Mouse (Mus musculus) retina, adult 2 months (tissue): ENCODE results near the gene Cenpp.
A peak's percentile ranks its signal among the peaks of the same experiment; 100 is the strongest.

Source experiments
- DNase-seq: peaks from one replicate; pipeline ENCODE4 v3.0.0-alpha.2; 2012; ENCODE audit warnings: low read depth, low spot score

The Cenpp gene

DNA sequence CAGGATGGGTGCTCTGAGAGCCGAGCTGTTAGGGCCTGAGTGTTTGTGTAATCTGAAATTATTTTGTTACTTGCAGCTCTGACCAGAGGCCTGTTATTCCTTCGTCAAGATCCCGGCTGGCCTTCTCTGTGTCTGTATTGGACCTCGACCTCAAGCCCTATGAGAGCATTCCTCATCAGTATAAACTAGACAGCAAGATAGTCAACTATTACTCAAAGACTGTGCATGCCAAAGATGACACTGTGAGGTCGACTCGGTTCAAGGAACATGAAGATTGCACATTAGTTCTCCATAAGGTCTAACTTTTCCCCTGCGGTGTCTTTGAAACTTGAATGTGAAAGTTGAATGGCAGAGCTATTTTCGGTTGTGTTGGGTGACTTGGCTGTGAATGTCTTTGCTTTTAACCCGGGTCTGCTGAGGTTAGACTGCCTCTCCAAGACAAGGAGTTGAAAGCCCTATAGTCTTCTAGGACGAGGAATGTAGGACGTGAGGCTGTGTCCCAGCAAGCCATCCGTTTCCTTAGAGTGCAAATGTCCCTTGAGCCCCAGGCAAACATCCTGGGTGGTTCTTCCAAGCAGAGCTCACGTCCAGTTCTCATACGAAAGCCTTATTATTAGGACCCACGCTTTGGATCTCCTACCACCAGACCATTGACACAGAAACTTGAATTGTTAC lies 191.0 kb downstream of the Cenpp start:
- DNase-seq, result no peak

DNA sequence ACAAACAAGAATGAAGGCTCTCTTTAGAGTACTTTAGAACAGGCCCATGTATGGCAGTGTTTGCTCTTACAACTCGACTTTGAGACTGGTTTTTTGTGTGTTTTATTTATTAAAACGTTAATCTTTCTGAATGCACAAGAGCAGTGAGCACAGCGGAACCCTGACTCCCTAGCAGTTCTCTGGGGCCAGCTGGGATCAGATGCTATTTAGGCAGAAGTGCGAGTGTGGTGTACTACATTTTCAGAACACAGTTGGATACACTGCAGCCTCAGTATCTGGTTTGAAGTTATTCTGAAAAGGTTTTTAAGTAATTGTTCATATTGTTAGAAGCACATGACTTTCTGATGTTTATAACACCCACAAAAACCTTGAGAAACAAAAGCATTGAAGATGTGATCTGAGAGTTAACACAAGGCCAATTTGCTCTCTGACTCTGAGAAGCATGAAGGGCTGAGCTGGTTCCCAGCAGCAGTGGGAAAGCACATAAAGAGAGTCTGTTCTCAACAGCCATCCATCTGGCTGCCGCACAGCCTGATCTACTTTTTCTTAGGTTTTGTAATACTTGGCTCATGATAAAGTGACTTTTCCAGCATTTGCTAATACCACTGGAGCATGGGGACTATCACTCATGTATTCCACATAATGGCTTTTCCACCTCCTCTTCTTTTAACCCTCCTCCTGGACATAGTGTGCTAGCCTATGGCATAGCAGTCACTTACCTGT lies 191.7 kb downstream of the Cenpp start:
- DNase-seq, result no peak

DNA sequence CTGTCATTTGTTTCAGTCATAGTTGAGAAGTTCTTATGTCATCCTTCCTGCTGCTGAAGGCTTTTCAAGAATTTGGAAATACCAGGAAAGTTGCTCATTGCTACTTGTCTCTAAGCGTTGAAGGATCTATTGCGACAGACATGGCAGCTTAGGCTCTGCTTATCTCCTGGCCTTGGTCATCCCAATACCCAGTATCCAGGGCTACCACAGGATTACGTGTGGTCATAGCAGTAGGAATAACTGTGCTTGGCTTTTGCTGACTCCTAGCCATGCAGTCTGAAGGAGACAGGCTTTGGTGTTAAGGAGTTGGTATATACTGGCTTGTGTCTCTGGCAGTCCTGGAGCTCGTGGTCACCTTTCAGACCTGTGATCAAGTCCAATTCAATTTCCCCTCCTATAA lies 192.3 kb downstream of the Cenpp start:
- no peak for DNase-seq

DNA sequence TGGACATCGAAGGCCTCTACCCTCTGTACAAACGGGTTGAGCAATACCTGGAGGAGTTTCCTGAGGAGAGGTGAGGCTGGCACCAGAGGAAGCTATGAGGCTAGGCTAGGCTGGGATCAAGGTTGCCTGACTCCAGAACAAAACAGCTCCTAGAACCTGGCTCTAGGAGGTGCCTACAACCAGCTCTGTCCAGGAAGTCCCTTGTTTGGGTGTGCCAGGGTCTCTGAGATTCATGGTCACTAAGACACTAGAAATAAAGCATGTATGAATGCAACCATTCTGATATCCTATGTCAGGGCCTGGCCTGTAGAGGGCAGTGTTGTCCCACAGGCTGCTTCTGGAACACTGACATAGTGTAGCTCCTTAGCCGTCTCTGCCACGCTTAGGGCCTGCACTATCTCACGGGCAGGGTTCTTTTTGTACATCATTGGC lies 203.3 kb downstream of the Cenpp start:
- peak; percentile 53 for DNase-seq

DNA sequence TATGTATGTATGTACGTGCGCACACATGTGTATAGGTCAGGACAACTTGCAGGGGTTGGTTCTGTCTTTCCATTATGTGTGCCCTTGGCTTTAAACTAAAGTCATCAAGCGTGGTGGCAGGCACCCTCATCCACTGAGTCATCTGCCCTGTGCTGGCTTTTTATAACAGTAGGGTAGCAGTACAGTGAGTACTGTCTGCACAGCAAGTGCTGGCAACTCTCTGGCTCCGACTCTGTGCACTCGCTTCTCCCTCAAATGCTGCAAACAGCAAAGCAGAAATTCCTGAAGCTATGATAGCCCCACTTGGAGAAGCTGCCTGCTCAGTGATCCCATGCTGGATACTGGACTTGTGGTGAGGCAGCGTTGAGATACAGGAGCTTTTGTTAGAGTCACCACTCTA lies 208.1 kb downstream of the Cenpp start:
- DNase-seq, result no peak

DNA sequence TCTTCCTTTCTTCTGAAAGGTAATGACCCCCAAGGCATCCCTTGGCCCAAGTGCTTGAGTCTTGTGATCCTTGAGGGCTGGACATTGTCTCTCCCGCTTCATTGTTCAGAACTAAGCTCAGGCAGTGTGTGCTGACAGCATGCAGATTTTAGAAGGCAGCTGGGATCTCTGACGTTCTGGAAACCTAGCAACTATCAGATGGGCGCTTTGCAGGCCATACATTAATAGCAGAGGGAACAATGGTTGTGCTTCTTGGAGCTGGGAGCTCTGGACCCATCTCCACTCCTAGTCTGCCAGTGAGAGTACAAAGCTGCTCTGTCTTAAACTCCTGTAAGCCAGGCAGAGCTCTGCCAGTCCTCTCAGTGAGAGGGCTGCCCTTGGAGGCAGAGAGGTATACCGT lies 216.4 kb downstream of the Cenpp start:
- DNase-seq, result no peak

DNA sequence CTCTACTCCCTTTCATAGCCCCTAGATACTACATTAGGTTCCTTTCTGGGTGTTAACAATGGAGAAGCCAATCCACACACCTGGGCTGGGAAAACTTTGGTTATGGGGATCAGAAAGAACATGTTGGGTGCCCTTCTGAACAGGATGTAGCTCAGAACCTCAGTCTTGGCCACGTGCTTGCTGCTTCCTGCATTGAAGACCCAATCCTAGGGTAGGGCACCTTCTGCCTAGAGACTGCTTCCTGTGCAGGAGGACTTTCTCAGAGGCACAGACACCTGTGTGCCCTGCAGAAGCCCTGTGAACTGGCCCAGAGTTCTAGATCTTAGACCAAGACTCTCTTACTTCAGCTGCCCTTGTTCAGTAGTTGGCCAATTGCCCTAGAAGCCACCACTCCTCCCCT lies 216.8 kb downstream of the Cenpp start:
- no peak for DNase-seq

DNA sequence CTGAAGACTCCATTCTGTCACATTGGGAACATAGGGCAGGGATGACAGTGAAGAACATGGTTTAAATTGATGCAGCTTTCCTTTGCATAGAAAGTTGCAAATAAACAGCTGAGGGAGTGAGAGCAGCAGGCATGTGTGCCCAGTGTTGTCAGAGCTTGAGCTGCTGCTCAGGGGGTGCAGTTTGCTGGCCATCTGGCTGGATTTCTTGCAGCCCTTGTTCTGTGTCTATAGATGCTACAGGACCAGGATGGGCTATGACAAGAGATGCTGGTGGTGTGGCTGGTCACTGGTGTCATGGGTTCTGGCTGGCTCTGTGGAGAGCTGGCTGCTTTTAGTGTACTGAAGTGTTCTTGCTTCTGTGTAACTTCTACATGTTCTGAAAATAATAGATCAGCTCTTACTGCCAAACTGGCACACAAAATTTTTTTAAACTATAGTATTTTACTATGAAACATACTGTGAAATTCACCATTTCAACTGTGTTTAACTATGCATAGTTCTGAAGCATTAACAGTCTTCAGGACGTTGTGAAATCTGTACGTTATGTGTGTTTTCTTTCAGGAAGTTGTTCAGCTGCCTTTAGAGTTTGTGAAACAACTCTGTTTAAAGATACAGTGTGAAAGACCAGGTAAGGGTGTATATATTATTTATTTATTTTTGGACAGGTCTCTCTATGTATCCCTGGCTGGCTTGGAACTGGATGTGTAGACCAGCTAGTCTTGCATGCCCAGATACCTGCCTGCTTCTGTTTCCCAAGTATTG lies 219.1 kb downstream of the Cenpp start:
- no peak for DNase-seq

DNA sequence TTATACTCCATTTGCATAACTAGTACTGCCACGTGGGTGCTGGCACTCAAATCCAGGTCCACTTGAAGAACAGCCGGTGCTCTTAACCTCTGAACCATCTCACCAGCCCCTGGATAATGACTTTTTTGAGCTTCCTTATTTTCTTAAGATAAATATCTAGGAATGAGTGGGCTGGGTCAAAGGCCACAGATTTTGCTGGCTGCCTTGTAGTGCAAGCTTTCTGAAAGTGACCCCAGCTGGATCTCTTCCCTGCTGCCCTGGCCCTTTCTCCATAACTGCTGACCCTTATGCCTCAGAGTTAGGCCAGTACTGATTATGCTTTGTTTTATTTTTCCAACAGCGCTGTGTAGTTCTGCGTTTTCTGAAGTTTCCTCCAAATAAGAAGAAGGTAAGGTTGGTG lies 222.1 kb downstream of the Cenpp start:
- no peak for DNase-seq

DNA sequence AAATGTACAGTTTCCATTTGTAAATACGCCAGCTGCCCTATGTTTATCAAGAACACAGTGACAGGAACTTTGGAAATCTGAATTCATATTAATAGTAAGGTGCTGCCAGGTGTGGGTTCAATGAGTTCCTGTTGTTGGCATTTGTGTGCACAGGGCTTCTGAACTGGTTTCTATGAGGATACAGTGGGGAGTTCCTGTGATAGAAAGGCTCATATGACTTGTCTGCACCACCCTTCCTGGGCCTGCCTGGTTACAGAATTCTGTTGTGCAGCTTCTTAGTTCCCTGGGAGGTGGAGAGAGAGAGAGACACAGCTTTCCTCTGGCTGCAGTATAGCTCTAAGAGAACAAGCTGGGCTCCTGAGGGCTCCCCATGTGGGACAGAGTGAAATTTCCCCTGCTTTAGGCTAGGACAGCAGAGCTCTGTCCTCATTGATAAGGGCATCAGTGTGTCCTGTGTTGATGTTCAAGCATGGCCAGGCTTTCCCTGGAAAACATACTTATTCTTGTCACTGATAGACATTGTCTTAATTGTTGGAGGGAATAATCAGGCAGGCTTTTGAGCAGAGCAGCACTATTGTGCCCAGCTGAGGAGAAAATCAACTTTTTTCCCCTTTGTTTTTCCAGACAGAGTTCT lies 224.4 kb downstream of the Cenpp start:
- DNase-seq, result no peak

DNA sequence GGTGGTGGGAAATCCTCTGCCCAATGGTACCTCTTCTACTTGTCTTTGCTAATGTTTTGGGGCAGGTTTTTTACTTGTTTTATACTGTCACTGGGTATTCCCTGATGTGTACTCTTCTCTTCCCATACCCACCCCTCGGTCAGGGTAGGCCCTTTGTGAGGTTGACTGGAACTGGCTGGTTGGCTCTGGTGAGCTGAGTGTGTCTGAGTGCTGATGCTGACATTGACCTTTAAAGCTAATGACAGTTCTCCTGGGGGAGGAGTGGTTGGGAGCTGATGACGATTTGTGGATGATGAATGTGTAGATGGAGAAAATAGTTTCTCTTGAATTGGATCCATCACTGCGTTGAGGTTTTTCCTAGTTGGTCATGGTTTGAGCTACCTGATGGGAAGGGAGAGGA lies 225.8 kb downstream of the Cenpp start:
- DNase-seq, result no peak

DNA sequence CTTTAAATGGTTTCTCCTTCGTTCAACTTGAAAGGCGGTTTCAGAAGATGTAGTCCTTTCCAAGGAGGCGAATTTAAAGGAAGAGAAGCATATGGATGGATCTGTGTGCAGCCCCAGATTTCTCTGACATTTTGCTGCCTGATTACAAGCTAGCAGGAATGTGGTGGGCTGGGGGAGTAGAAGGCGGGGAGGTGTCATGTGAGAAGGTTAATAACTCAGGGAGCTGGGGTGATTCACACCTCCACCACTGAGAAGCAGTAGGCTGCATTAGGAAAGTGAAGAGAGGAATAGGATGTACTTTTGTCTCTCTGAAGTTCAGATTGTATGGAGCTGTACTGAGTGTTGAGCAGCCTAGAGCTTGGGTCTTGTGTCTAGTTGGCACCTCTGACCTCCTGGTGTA lies 230.6 kb downstream of the Cenpp start:
- DNase-seq, result no peak

DNA sequence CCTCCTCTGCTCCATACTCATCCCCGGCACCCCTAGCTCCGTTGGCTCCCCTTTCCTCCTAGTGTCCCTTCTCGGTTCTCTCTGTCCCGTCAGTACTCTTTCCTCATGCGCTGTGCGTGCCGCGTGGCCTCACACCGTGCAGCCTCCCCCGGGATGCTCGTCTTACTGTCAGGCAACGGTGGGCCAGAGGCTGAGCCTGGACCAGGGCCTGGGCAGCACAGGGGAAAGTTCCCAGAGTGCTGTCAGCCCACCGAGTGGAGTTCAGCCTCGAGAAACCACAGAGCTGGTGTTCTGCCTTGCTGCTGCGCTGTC lies 231.0 kb downstream of the Cenpp start:
- no peak for DNase-seq

DNA sequence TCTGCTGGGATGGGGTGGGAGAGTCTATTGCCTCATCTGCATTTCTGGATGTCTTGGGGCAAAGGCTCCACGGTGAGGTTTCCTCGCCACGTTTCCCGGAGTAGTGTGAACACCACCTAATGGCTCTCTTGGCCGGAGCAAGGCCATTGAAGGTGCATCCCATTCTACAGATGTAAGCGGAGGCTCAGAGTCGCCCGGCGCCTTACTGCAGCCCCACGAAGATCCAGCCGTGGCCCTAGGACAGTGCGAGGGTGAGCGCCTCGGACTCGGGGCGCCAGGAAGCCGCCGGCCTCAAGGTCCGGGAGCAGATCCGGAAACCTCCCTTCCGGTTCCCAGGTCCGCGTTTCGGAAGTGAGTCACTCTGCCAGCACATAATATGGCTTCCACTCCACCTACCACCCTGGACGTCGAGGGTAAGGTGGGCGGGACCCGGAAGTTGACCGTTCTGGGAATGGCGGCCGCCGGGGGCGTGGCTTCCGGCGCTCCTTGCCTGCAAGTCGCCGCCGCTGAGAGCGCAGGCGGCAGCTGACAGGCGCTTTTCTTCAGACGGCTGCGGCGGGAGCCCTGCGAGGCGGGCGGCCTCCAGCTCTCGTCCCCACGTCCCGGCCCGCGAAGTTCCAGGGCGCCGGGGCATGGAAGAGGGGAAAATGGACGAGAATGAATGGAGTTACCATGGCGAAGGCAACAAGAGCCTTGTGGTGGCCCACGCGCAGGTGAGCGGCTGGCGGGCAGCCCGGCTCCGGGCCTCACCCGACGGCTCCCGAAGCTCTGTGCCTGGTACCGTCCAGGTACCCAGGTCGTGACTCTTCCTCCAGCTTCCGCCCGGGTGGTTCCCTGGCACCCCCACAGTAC lies 231.6 kb downstream of the Cenpp start, which contains the start of gene Ippk:
Ippk (plus strand) TSS at position 496 of the 852 bp plus-strand sequence.
- peak; percentile 91 for DNase-seq
